8 mouse cellular contexts compared by ENCODE assay signal in the genomic region with DNA sequence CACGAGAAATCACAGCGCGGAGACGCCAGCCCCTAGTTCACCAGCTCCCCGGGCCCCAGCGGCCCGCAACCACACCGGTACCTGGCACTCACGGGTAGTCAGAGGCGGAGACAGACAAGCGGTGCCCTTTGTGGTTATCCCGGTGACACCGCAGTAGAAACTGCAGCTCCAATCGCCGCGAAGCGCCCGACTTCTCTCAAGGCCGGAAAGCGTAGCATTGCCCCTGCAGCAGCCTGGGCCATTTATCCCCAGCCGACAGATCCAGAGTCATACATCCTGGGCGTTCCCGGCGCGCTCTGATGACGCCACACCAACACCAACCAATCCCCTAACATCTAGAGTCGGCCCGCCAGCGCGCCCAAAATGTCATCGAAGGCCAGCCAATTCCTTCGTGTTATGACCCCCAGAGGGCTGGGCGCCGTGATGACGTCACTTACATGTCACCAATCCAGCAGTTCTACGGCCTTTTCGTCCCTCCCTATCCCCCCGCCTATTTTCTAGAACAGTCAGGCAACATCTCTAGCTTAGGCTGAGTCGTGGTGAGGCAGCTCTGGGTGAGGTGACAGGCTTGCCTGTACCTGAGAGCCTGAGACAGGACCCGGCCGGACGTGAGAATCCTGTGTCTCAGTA. TPM values are rescaled to one million over a fixed set of nuclear protein-coding genes. Genes with fewer than 3 reads are reported as not detected.
A peak's percentile ranks its signal among the peaks of the same experiment; 100 is the strongest.
DNase-seq lines count a peak whose midpoint lies in the region; ATAC-seq lines count a peak whose summit lies in the region.

A gene (minus strand): TSS at position 365 of the 630 bp plus-strand sequence.

- peak within 1 kb of the TSS; percentile 80 for H3K4me2 ChIP-seq in hindbrain, embryonic 15.5 days

- peak within 1 kb of the TSS; percentile 92 for H3K9ac ChIP-seq in hindbrain, embryonic 15.5 days

- H3K36me3 ChIP-seq in hindbrain, embryonic 15.5 days = peaks cover 19% of the 10 kb centered on the region

- WGBS in hindbrain, embryonic 15.5 days = under 1% methylated on average over 42 of the region's 42 CpGs

- peak; percentile 97 for ATAC-seq in hindbrain, embryonic 15.5 days (ENCODE audit: low FRiP score, low read depth)

- H3K9me3 ChIP-seq in hindbrain, embryonic 15.5 days = no peaks in the 10 kb centered on the region

- H3K27ac ChIP-seq in hindbrain, embryonic 15.5 days (replicated peaks) = peak within 1 kb of the TSS; percentile 91

- no peaks in the 10 kb centered on the region for H3K27me3 ChIP-seq in hindbrain, embryonic 15.5 days

- peak; percentile 100 for DNase-seq in T-cell, adult 2 months (ENCODE audit: low spot score)
- peak; percentile 99 to 100 for DNase-seq in cerebellum, postnatal 36 days
- peak; percentile 99 to 100 for DNase-seq in frontal cortex, postnatal 36 days (ENCODE audit: low spot score in 2 of 2)
- DNase-seq in left cerebral cortex, adult 11 months (ENCODE audit: low spot score) = peak; percentile 100
- peak; percentile 99 to 100 for DNase-seq in lung, postnatal 4 days
- peak; percentile 98 for DNase-seq in retina, postnatal 7 days (ENCODE audit: low read depth, low spot score)
- DNase-seq in urinary bladder, adult 2 months (ENCODE audit: low spot score) = peak; percentile 97

- H3K4me1 ChIP-seq in hindbrain, embryonic 15.5 days (replicated peaks) = peaks cover 19% of the 10 kb centered on the region

- H3K4me3 ChIP-seq in hindbrain, embryonic 15.5 days = peak within 1 kb of the TSS; percentile 98

RNA-seq across cellular contexts. Expression of the gene that starts here (rescaled TPM):
- 19.7 and 27.1 TPM in 2 replicates for polyA plus RNA-seq in hindbrain, embryonic 15.5 days (2015; fragmentation: Nextera tagmentation; extraction: Ambion mirVana)
- 19.1 and 22.4 TPM in 2 replicates for polyA plus RNA-seq in urinary bladder, adult 2 months (2012; rRNA removed)

Comparison
In these comparisons a context has a peak if more than half of its experiments do, and no peak if none do; other contexts are left out.
1. Peak in every context shown above with its lines: DNase-seq, ATAC-seq, H3K4me3 ChIP-seq and H3K27ac ChIP-seq.